9 mouse cellular contexts compared by ENCODE assay signal in the genomic region with DNA sequence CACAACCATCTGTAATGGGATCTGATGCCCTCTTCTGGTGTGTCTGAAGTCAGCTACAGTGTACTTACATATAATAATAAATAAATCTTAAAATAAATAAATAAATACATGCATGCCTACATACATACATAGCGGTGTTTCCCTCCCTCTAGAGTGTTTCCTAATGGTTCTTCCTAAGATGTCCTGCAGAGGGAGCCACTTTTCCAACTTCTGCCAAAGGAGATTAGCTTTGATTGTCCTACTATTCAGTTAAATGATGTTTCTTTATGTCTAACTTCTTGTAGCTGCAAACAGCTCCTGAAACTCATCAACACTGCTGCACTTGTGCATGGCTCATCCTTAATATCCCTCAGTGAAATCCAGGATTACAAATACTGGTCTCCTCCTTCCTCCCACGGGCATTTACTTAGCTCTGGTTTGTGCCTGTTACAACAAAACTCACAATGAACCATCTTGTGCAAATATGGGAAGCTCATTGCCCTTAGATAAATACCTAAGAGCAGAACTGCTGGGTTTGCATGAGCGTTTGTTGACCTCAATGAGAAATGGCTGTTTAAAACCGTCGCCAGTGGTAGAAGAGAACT. TPM values are rescaled to one million over a fixed set of nuclear protein-coding genes. Genes with fewer than 3 reads are reported as not detected.
DNase-seq lines count a peak whose midpoint lies in the region; ATAC-seq and TF ChIP-seq lines count a peak whose summit lies in the region.
"Had no signal": no experiment of that assay in that cellular context is flagged by ENCODE, and none has a peak within 500 bp of the region (broad histone marks: within the 10 kb centered on the region; RNA-seq: fewer than 3 reads in every experiment).

No protein-coding gene starts in this region.

- no peak overlapping the region for H3K9ac ChIP-seq in liver, embryonic 14.5 days (replicated peaks)
- H3K9ac ChIP-seq: stomach, embryonic 15.5 days had no signal

- no peak for ATAC-seq in liver, embryonic 14.5 days (ENCODE audit: insufficient read depth)

- no peaks in the 10 kb centered on the region for H3K9me3 ChIP-seq in liver, embryonic 14.5 days (ENCODE audit: control insufficient read depth, low read length)
- H3K9me3 ChIP-seq: stomach, embryonic 15.5 days had no signal

- no peak for TF ChIP-seq POLR2A in thymus, adult 2 months (IDR thresholded peaks at IDR 0.05; ENCODE audit: control insufficient read depth, extremely low read depth, insufficient read depth, low read length, poor library complexity)

- 55% methylated on average over 5 of the region's 5 CpGs for WGBS in liver, embryonic 14.5 days (ENCODE audit: insufficient replicate concordance)
- WGBS in thymus, adult 2 months = 91% methylated on average over 5 of the region's 5 CpGs

- DNase-seq in gastrocnemius, adult 18-20 months (ENCODE audit: low spot score) = peak; percentile 10
- DNase-seq in gastrocnemius, postnatal 25 days = no peak
- no peak for DNase-seq in liver, embryonic 14.5 days (ENCODE audit: low read depth in 3 of 3, low spot score in 3 of 3)
- DNase-seq in liver = no peak
- DNase-seq in embryo, embryonic 11 days = peak; percentile 52
- DNase-seq in lung, postnatal 14 days = peak; percentile 52
- no peak for DNase-seq in thymus, adult 2 months
- DNase-seq in left cerebral cortex, postnatal 36 days (ENCODE audit: low spot score in 2 of 2) = no peak

- H3K27me3 ChIP-seq in liver, embryonic 14.5 days (ENCODE audit: control insufficient read depth, insufficient read depth, low read length) = no peaks in the 10 kb centered on the region
- no peaks in the 10 kb centered on the region for H3K27me3 ChIP-seq in thymus, adult 2 months (ENCODE audit: control insufficient read depth, insufficient read depth, low read length)
- H3K27me3 ChIP-seq: stomach, embryonic 15.5 days had no signal

- H3K36me3 ChIP-seq in liver, embryonic 14.5 days (replicated peaks; ENCODE audit: control insufficient read depth, insufficient read depth, low read depth) = no peaks in the 10 kb centered on the region
- no peaks in the 10 kb centered on the region for H3K36me3 ChIP-seq in thymus, adult 2 months (ENCODE audit: control insufficient read depth, insufficient read depth, low read length)
- H3K36me3 ChIP-seq: stomach, embryonic 15.5 days had no signal

- no peak overlapping the region for H3K4me3 ChIP-seq in liver, embryonic 14.5 days (ENCODE audit: insufficient read depth in 1 of 2, low read depth in 2 of 2, low read length in 2 of 2)
- H3K4me3 ChIP-seq in thymus, adult 2 months (ENCODE audit: control insufficient read depth, insufficient read depth, low read length) = no peak overlapping the region
- H3K4me3 ChIP-seq: stomach, embryonic 15.5 days had no signal

- intact Hi-C loops in left cerebral cortex, postnatal 36 days (cut with DNase I) = loop anchor here (5.0 to 10.0 kb wide), 3 partner anchors 144 to 416 kb away; no protein-coding TSS in a partner anchor

- no peak overlapping the region for H3K27ac ChIP-seq in liver, embryonic 14.5 days
- no peak overlapping the region for H3K27ac ChIP-seq in thymus, adult 2 months (ENCODE audit: control insufficient read depth, insufficient read depth, low read length)
- H3K27ac ChIP-seq: stomach, embryonic 15.5 days had no signal

- no peaks in the 10 kb centered on the region for H3K4me1 ChIP-seq in liver, embryonic 14.5 days (replicated peaks; ENCODE audit: control insufficient read depth in 2 of 2, insufficient read depth in 2 of 2, low read length in 1 of 2)
- H3K4me1 ChIP-seq in thymus, adult 2 months (replicated peaks; ENCODE audit: control insufficient read depth, insufficient read depth, low read length) = no peaks in the 10 kb centered on the region
- H3K4me1 ChIP-seq: stomach, embryonic 15.5 days had no signal

- no peak for TF ChIP-seq EP300 in liver, embryonic 14.5 days (IDR thresholded peaks at IDR 0.05; ENCODE audit: low read depth)

- no peak overlapping the region for H3K4me2 ChIP-seq in liver, embryonic 14.5 days (ENCODE audit: low read depth)
- H3K4me2 ChIP-seq: stomach, embryonic 15.5 days had no signal

- TF ChIP-seq CTCF in liver, embryonic 14.5 days (IDR thresholded peaks at IDR 0.05; ENCODE audit: low read depth) = peak; percentile 21; the same call in 1 of the 2 replicates
- TF ChIP-seq CTCF in thymus, adult 2 months (IDR thresholded peaks at IDR 0.05; ENCODE audit: borderline replicate concordance, control insufficient read depth, extremely low read depth, insufficient read depth, low read length, poor library complexity) = no peak

RNA-seq across cellular contexts. Expression of a gene that starts 47.5 kb away (rescaled TPM):
- 1 to 10 TPM; 3.2 to 4.1 TPM for total RNA-seq in gastrocnemius, adult 18-20 months (2021)
- 1 to 10 TPM; 2.9 to 4.2 TPM for total RNA-seq in gastrocnemius, postnatal 25 days (2021)
- polyA plus RNA-seq in liver, embryonic 14.5 days (2012; rRNA removed) = 6.2 and 10.2 TPM in 2 replicates
- polyA plus RNA-seq in liver, embryonic 14.5 days (2014; fragmentation: Nextera tagmentation; extraction: Ambion mirVana) = 3.7 and 4.5 TPM in 2 replicates
- 13.0 and 15.9 TPM in 2 replicates for polyA plus RNA-seq in thymus, adult 2 months (2012; rRNA removed)
- total RNA-seq in left cerebral cortex, postnatal 36 days (2021) = 10 to 100 TPM; 13.6 to 16.9 TPM

Comparison
In these comparisons a context has a peak if more than half of its experiments do, and no peak if none do; other contexts are left out.
1. DNase-seq: peak in gastrocnemius, adult 18-20 months (single experiment), embryo, embryonic 11 days (single experiment) and lung, postnatal 14 days (single experiment); none in gastrocnemius, postnatal 25 days (single experiment), liver, embryonic 14.5 days (0 of 3), liver (single experiment), thymus, adult 2 months (single experiment) and left cerebral cortex, postnatal 36 days (0 of 2).